Mouse (Mus musculus) CD4-positive naive resting alpha-beta T cell, adult 57 days (primary cell): Measurements from ENCODE around the gene Cyp4f17. TPM values are rescaled to one million over a fixed set of nuclear protein-coding genes. Genes with fewer than 3 reads are reported as not detected.

Experiments
- total RNA-seq: library from RNA; stranded (reverse); gene quantifications from one replicate; pipeline ENCODE4 v1.2.4, GENCODE M21; 2023

The Cyp4f17 gene
- 1.4 TPM for total RNA-seq

DNA sequence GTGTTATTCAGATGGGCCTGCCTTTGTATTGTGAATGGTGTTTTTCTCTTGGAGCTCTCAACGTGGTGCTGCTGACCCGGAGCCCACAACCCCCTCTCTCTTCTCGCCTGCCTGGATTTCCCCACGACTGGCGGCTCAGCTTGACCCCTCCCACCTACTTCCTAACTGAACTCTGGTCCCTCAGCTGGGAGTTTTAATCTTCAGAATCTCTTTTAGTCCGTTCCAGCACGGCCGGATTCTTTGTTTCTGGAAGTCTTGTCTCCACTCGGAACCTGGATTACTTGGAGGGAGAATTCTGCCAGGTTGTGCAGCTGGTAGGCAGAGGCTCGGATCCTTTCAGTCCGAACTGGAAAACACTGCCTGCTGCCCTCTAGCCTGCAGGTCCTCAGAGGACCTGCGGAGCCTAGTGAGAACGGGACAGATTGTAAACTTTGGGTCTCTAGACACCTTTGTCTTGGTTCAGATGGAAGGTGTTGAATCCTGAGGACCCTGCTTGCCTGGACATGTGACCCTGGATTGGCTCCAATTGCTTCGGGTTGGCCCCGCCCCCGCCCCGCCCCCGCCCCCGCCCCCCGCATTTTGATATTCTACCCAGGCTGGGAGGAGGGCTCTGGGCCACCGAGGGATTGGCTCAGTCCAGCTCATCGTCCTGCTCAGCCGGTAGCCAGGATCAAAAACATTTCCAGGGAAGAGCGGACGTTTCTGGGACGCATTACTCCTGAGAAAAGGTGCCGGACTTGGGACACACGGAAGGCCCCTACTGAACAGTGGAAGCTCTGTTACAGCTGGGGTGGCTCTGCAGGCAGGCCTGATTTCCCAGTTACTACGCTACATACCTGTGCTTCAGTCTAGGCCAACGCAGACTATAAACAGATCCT lies at the start of gene Cyp4f17:
Gene Cyp4f17, plus strand, starts transcription at position 200 of the 878 bp plus-strand sequence.

DNA sequence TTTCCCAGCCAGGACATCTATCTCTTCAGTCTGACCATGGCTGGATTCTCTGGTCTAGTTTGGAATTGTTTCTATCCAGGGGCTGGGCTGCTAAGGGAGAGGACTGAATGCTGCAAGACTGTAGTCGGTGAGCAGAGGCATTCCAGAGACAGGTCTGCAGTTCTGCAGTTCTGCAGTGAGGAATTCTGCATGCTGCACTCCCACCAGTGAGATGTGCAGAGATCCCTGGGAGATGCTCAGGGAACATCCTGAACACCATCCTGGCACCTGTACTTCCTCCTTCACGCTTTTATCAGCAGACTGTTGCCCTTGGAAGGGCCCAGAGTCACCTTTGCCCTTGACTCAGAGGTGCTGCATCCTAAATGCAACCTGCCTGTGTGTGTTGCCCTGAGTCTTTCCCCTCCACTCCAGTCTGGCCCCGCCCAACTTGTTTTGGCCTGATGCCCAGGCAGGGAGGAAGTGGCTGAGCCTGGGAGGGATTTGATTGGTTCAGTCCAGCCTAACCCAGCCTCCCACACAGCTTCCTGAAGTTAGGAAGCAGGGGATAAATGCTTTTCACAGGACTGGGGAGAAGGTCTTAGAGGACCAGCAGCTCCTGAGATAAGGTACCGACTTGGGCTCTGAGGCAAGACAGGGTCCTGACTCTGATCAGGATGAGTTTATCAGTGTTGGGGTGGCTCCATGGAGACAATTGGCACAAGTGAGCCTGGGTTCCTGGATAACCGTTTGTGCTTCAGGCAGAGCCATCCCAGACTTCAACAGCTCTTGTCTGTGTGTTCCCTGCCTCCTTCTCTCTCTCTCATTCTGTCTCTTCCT lies 30.4 kb downstream of the Cyp4f17 start, which contains the start of gene Cyp4f16:
Gene Cyp4f16, plus strand, starts transcription at position 508 of the 816 bp plus-strand sequence.

Other genes starting within 250 kb of the Cyp4f17 start
- gene Brd4, start 221.3 kb upstream of the Cyp4f17 start, total RNA-seq, result 314 TPM
- 356 TPM for gene Akap8, start 184.8 kb upstream of the Cyp4f17 start, total RNA-seq
- gene Akap8l, start 155.4 kb upstream of the Cyp4f17 start, total RNA-seq, result 193 TPM
- gene Wiz, start 116.6 kb upstream of the Cyp4f17 start, total RNA-seq, result 35.1 TPM
- gene Rasal3, start 102.5 kb upstream of the Cyp4f17 start, total RNA-seq, result 585 TPM
- gene Pglyrp2, start 81.9 kb upstream of the Cyp4f17 start, total RNA-seq, result 84.0 TPM
- gene Cyp4f39, start 53.3 kb upstream of the Cyp4f17 start, total RNA-seq, result not detected
- 6.7 TPM for gene Cyp4f16, start 30.5 kb downstream of the Cyp4f17 start, total RNA-seq
- 0.44 TPM for gene Cyp4f37, start 115.3 kb downstream of the Cyp4f17 start, total RNA-seq
- not detected for gene Cyp4f40, start 152.8 kb downstream of the Cyp4f17 start, total RNA-seq
- gene Cyp4f15, start 179.6 kb downstream of the Cyp4f17 start, total RNA-seq, result not detected